Mouse (Mus musculus): ENCODE data around the gene Arhgap15. TPM values are rescaled to one million over a fixed set of nuclear protein-coding genes. Genes with fewer than 3 reads are reported as not detected.

Gene Arhgap15
- polyA plus RNA-seq, 1 experiment from 2014 or later = 0.60 TPM

- 90% methylated on average over 4 of the region's 4 CpGs for WGBS
- H3K27me3 ChIP-seq = no peaks in the 10 kb centered on the region
These were observed 570.9 kb downstream of the Arhgap15 start for GRCm38 (mm10) chr2:44319479-44319878.

GRCm38 (mm10) chr2:44323813-44324212 is 575.2 kb downstream of the Arhgap15 start:
- Histone ChIP-seq H3K36me3 (no peaks in the 10 kb centered on the region), H3K27me3 (no peaks in the 10 kb centered on the region), H3K9me3 (no peaks in the 10 kb centered on the region), H3K4me2 (replicated peaks) (no peak overlapping the region), H3K4me3 (no peak overlapping the region), H3K9ac (no peak overlapping the region), H3K4me1 (no peaks in the 10 kb centered on the region), H3K27ac (no peak overlapping the region)
- no peak for ATAC-seq (ENCODE audit: insufficient number of reproducible peaks, insufficient read depth, low FRiP score, low TSS enrichment)
- 89% methylated on average over 4 of the region's 4 CpGs for WGBS

More at GRCm38 (mm10) chr2:44319479-44319878, 570.9 kb downstream of the Arhgap15 start:
- no peaks in the 10 kb centered on the region for H3K4me1 ChIP-seq
- ATAC-seq (ENCODE audit: insufficient number of reproducible peaks, insufficient read depth, low FRiP score, low TSS enrichment) = no peak
- H3K4me2 ChIP-seq (replicated peaks) = no peak overlapping the region
- no peak overlapping the region for H3K4me3 ChIP-seq
- H3K27ac ChIP-seq = no peak overlapping the region
- H3K9me3 ChIP-seq = no peaks in the 10 kb centered on the region
- no peaks in the 10 kb centered on the region for H3K36me3 ChIP-seq
- no peak overlapping the region for H3K9ac ChIP-seq

- no peaks in the 10 kb centered on the region for H3K36me3 ChIP-seq
- no peaks in the 10 kb centered on the region for H3K9me3 ChIP-seq
- H3K4me3 ChIP-seq = no peak overlapping the region
- H3K27me3 ChIP-seq = no peaks in the 10 kb centered on the region
- no peaks in the 10 kb centered on the region for H3K4me1 ChIP-seq
- no peak overlapping the region for H3K27ac ChIP-seq
- no peak overlapping the region for H3K4me2 ChIP-seq (replicated peaks)
- H3K9ac ChIP-seq = no peak overlapping the region
- WGBS = 83% methylated on average over 4 of the region's 4 CpGs
- no peak for ATAC-seq (ENCODE audit: insufficient number of reproducible peaks, insufficient read depth, low FRiP score, low TSS enrichment)
These were observed 584.7 kb downstream of the Arhgap15 start for GRCm38 (mm10) chr2:44333295-44333694.

GRCm38 (mm10) chr2:44334006-44334405 is 585.4 kb downstream of the Arhgap15 start:
- H3K27ac ChIP-seq = no peak overlapping the region
- no peak overlapping the region for H3K4me3 ChIP-seq
- H3K4me1 ChIP-seq = no peaks in the 10 kb centered on the region
- no peak overlapping the region for H3K4me2 ChIP-seq (replicated peaks)
- no peaks in the 10 kb centered on the region for H3K9me3 ChIP-seq
- no peaks in the 10 kb centered on the region for H3K27me3 ChIP-seq
- ATAC-seq (ENCODE audit: insufficient number of reproducible peaks, insufficient read depth, low FRiP score, low TSS enrichment) = no peak
- 64% methylated on average over 3 of the region's 3 CpGs for WGBS
- H3K9ac ChIP-seq = no peak overlapping the region
- H3K36me3 ChIP-seq = no peaks in the 10 kb centered on the region

- Histone ChIP-seq H3K27ac (no peak overlapping the region), H3K4me1 (no peaks in the 10 kb centered on the region), H3K36me3 (no peaks in the 10 kb centered on the region), H3K9me3 (no peaks in the 10 kb centered on the region), H3K4me3 (no peak overlapping the region), H3K27me3 (no peaks in the 10 kb centered on the region), H3K9ac (no peak overlapping the region), H3K4me2 (replicated peaks) (no peak overlapping the region)
- WGBS = 29% methylated on average over 2 of the region's 2 CpGs
- no peak for ATAC-seq (ENCODE audit: insufficient number of reproducible peaks, insufficient read depth, low FRiP score, low TSS enrichment)
These were observed 585.9 kb downstream of the Arhgap15 start for GRCm38 (mm10) chr2:44334517-44334916.

- peaks cover 8% of the 10 kb centered on the region; the same call in 1 of the 2 replicates for H3K4me1 ChIP-seq
- H3K4me3 ChIP-seq = no peak overlapping the region
- H3K9ac ChIP-seq = no peak overlapping the region
- H3K9me3 ChIP-seq = no peaks in the 10 kb centered on the region
- H3K27me3 ChIP-seq = no peaks in the 10 kb centered on the region
- 69% methylated on average over 5 of the region's 5 CpGs for WGBS
- H3K36me3 ChIP-seq = no peaks in the 10 kb centered on the region
- H3K4me2 ChIP-seq (replicated peaks) = no peak overlapping the region
- no peak for ATAC-seq (ENCODE audit: insufficient number of reproducible peaks, insufficient read depth, low FRiP score, low TSS enrichment)
- H3K27ac ChIP-seq = no peak overlapping the region
These were observed 588.2 kb downstream of the Arhgap15 start for GRCm38 (mm10) chr2:44336720-44337354.

- H3K27me3 ChIP-seq = no peaks in the 10 kb centered on the region
- H3K4me3 ChIP-seq = no peak overlapping the region
- no peaks in the 10 kb centered on the region for H3K36me3 ChIP-seq
- peaks cover 8% of the 10 kb centered on the region; the same call in 1 of the 2 replicates for H3K4me1 ChIP-seq
- H3K27ac ChIP-seq = no peak overlapping the region
- no peak for ATAC-seq (ENCODE audit: insufficient number of reproducible peaks, insufficient read depth, low FRiP score, low TSS enrichment)
- no peak overlapping the region for H3K4me2 ChIP-seq (replicated peaks)
- WGBS = 91% methylated on average over 6 of the region's 6 CpGs
- H3K9me3 ChIP-seq = no peaks in the 10 kb centered on the region
- no peak overlapping the region for H3K9ac ChIP-seq
These were observed 589.8 kb downstream of the Arhgap15 start for GRCm38 (mm10) chr2:44338467-44338866.

GRCm38 (mm10) chr2:44341091-44341571 is 592.5 kb downstream of the Arhgap15 start:
- H3K27me3 ChIP-seq = no peaks in the 10 kb centered on the region
- H3K9me3 ChIP-seq = no peaks in the 10 kb centered on the region
- no peak overlapping the region for H3K9ac ChIP-seq
- no peak overlapping the region for H3K4me3 ChIP-seq
- no peak overlapping the region; the same call in 1 of the 2 replicates for H3K27ac ChIP-seq
- peaks cover 8% of the 10 kb centered on the region; the same call in 1 of the 2 replicates for H3K4me1 ChIP-seq
- ATAC-seq (ENCODE audit: insufficient number of reproducible peaks, insufficient read depth, low FRiP score, low TSS enrichment) = no peak
- no peaks in the 10 kb centered on the region for H3K36me3 ChIP-seq
- no peak overlapping the region for H3K4me2 ChIP-seq (replicated peaks)
- WGBS = 46% methylated on average over 10 of the region's 10 CpGs

- no peak overlapping the region for H3K4me3 ChIP-seq
- no peak overlapping the region for H3K4me2 ChIP-seq (replicated peaks)
- H3K27ac ChIP-seq = no peak overlapping the region
- WGBS = 88% methylated on average over 8 of the region's 8 CpGs
- H3K4me1 ChIP-seq = peaks cover 8% of the 10 kb centered on the region; the same call in 1 of the 2 replicates
- no peaks in the 10 kb centered on the region for H3K9me3 ChIP-seq
- no peak for ATAC-seq (ENCODE audit: insufficient number of reproducible peaks, insufficient read depth, low FRiP score, low TSS enrichment)
- no peak overlapping the region for H3K9ac ChIP-seq
- H3K36me3 ChIP-seq = no peaks in the 10 kb centered on the region
- H3K27me3 ChIP-seq = no peaks in the 10 kb centered on the region
These were observed 596.2 kb downstream of the Arhgap15 start for GRCm38 (mm10) chr2:44344861-44345260.

GRCm38 (mm10) chr2:44345325-44345945 is 596.8 kb downstream of the Arhgap15 start:
- no peak overlapping the region for H3K27ac ChIP-seq
- H3K4me1 ChIP-seq = peaks cover 10% of the 10 kb centered on the region; the same call in 1 of the 2 replicates
- no peak overlapping the region for H3K9ac ChIP-seq
- no peak for ATAC-seq (ENCODE audit: insufficient number of reproducible peaks, insufficient read depth, low FRiP score, low TSS enrichment)
- no peaks in the 10 kb centered on the region for H3K36me3 ChIP-seq
- H3K9me3 ChIP-seq = no peaks in the 10 kb centered on the region
- no peak overlapping the region for H3K4me2 ChIP-seq (replicated peaks)
- WGBS = 85% methylated on average over 5 of the region's 5 CpGs
- H3K4me3 ChIP-seq = no peak overlapping the region
- no peaks in the 10 kb centered on the region for H3K27me3 ChIP-seq

- 89% methylated on average over 4 of the region's 4 CpGs for WGBS
- ATAC-seq (ENCODE audit: insufficient number of reproducible peaks, insufficient read depth, low FRiP score, low TSS enrichment) = no peak
These were observed 597.6 kb downstream of the Arhgap15 start for GRCm38 (mm10) chr2:44346184-44346583.

GRCm38 (mm10) chr2:44347781-44348180 is 599.2 kb downstream of the Arhgap15 start:
- H3K4me2 ChIP-seq (replicated peaks) = no peak overlapping the region
- no peak for ATAC-seq (ENCODE audit: insufficient number of reproducible peaks, insufficient read depth, low FRiP score, low TSS enrichment)
- 49% methylated on average over 5 of the region's 5 CpGs for WGBS
- H3K36me3 ChIP-seq = no peaks in the 10 kb centered on the region
- H3K27ac ChIP-seq = no peak overlapping the region
- H3K27me3 ChIP-seq = 0 out of 2 replicates have a peak, but pooled peaks cover 2% of the 10 kb centered on the region
- no peak overlapping the region for H3K4me3 ChIP-seq
- H3K9ac ChIP-seq = no peak overlapping the region
- H3K4me1 ChIP-seq = peaks cover 3% of the 10 kb centered on the region; the same call in 1 of the 2 replicates
- H3K9me3 ChIP-seq = no peaks in the 10 kb centered on the region

More at GRCm38 (mm10) chr2:44346184-44346583, 597.6 kb downstream of the Arhgap15 start:
- no peak overlapping the region for H3K27ac ChIP-seq
- H3K4me1 ChIP-seq = peaks cover 10% of the 10 kb centered on the region; the same call in 1 of the 2 replicates
- H3K9ac ChIP-seq = no peak overlapping the region
- no peaks in the 10 kb centered on the region for H3K36me3 ChIP-seq
- H3K27me3 ChIP-seq = no peaks in the 10 kb centered on the region
- no peak overlapping the region for H3K4me3 ChIP-seq
- no peak overlapping the region for H3K4me2 ChIP-seq (replicated peaks)
- no peaks in the 10 kb centered on the region for H3K9me3 ChIP-seq
